Mouse (Mus musculus): Measurements from ENCODE around the gene Irak1bp1. TPM values are rescaled to one million over a fixed set of nuclear protein-coding genes. Genes with fewer than 3 reads are reported as not detected.
A peak's percentile ranks its signal among the peaks of the same experiment; 100 is the strongest.

Irak1bp1 gene
- polyA plus RNA-seq, 1 experiment from 2014 or later: 31.8 TPM

DNA sequence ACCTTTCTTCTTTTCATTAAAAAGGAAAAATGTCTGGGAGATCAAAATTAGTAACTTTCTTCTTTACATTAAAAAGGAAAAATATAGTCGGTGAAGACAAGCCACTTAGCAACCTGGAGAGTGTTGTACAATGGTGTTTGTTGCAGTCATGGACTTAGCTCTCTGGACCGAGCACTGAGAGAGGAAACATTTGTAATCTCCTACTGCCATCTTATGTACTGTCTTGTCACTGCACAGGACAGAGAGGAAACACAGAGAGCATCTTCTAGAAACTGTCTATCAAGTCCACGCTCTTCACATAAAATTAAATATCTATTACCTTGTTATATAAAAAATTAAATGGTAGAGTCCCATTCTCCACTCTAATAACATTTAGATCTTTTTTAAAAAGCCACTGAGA is 14.8 kb upstream of the Irak1bp1 start:
- Histone ChIP-seq H3K4me1 (replicated peaks; ENCODE audit: insufficient read depth, low read length) (no peaks in the 10 kb centered on the region), H3K4me3 (replicated peaks; ENCODE audit: low read depth, low read length) (no peak overlapping the region), H3K27me3 (ENCODE audit: insufficient read depth, low read length) (no peaks in the 10 kb centered on the region), H3K4me2 (ENCODE audit: low read length) (no peak overlapping the region), H3K9ac (ENCODE audit: low read depth, low read length) (no peak overlapping the region), H3K9me3 (replicated peaks; ENCODE audit: low read length) (no peaks in the 10 kb centered on the region), H3K36me3 (ENCODE audit: insufficient read depth, low read length) (no peaks in the 10 kb centered on the region), H3K27ac (no peak overlapping the region)
- ATAC-seq (replicated peaks; ENCODE audit: low FRiP score, low read depth): no peak
- peak; percentile 69 for TF ChIP-seq CTCF (IDR thresholded peaks at IDR 0.05; ENCODE audit: low read depth)
- DNase-seq (ENCODE audit: low spot score): peak; percentile 65
- WGBS: 61% methylated on average over 3 of the region's 3 CpGs

DNA sequence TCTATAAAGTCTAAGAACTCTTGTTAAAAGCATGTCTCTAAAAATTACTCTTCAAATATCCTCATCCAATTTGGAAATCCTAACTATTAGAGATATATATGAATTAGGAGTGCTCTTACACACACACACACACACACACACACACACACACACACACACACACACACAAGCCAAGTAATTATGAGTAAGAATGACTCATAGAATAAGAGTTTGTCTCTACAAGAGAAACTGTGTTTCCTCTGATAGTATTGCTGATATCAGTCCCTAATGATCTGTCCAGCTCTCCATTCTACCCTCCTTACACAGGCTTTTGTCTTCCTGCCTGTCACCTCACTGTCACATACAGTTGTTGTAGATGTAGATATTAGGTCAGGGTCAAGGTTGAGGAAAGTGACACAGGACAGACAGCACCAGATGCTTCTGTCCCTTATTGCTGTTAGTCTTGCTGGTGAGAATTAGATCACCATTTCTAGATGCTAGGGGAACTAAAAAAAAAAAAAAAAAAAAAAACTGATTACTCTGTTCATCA is 14.0 kb upstream of the Irak1bp1 start:
- no peak overlapping the region for H3K4me3 ChIP-seq (replicated peaks; ENCODE audit: low read depth, low read length)
- no peaks in the 10 kb centered on the region for H3K9me3 ChIP-seq (replicated peaks; ENCODE audit: low read length)
- TF ChIP-seq CTCF (IDR thresholded peaks at IDR 0.05; ENCODE audit: low read depth): no peak
- no peaks in the 10 kb centered on the region for H3K4me1 ChIP-seq (replicated peaks; ENCODE audit: insufficient read depth, low read length)
- H3K9ac ChIP-seq (ENCODE audit: low read depth, low read length): no peak overlapping the region
- no peaks in the 10 kb centered on the region for H3K36me3 ChIP-seq (ENCODE audit: insufficient read depth, low read length)
- DNase-seq (ENCODE audit: low spot score): no peak
- H3K27me3 ChIP-seq (ENCODE audit: insufficient read depth, low read length): no peaks in the 10 kb centered on the region
- H3K4me2 ChIP-seq (ENCODE audit: low read length): no peak overlapping the region
- H3K27ac ChIP-seq: no peak overlapping the region
- ATAC-seq (replicated peaks; ENCODE audit: low FRiP score, low read depth): no peak

DNA sequence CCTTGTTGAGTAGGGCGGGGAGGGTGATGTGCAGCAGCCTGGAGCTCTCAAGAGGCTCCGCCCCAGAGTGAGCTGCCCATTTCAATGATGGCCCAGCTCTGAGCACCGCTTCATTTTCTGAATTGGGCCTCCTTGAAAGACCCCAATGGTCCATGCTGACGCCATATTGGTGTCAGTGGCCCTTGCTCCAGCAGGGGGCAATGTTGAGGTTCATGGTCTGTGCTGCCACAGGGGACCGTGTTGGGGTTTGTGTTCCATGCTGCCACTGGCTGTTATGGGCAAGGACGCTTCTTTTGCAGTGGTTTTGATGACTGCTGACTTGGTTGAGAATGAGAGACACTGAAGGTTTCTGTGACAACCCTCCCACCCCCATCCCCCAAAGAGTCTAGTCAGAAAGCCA is 2.9 kb upstream of the Irak1bp1 start:
- Histone ChIP-seq H3K4me1 (replicated peaks; ENCODE audit: insufficient read depth, low read length) (no peaks in the 10 kb centered on the region), H3K4me2 (ENCODE audit: low read length) (no peak overlapping the region), H3K36me3 (ENCODE audit: insufficient read depth, low read length) (no peaks in the 10 kb centered on the region), H3K9ac (ENCODE audit: low read depth, low read length) (no peak overlapping the region), H3K27me3 (ENCODE audit: insufficient read depth, low read length) (no peaks in the 10 kb centered on the region), H3K9me3 (replicated peaks; ENCODE audit: low read length) (no peaks in the 10 kb centered on the region), H3K27ac (no peak overlapping the region), H3K4me3 (replicated peaks; ENCODE audit: low read depth, low read length) (no peak overlapping the region)
- 94% methylated on average over 6 of the region's 6 CpGs for WGBS
- DNase-seq (ENCODE audit: low spot score) (no peak), ATAC-seq (replicated peaks; ENCODE audit: low FRiP score, low read depth) (no peak)
- no peak for TF ChIP-seq CTCF (IDR thresholded peaks at IDR 0.05; ENCODE audit: low read depth)

DNA sequence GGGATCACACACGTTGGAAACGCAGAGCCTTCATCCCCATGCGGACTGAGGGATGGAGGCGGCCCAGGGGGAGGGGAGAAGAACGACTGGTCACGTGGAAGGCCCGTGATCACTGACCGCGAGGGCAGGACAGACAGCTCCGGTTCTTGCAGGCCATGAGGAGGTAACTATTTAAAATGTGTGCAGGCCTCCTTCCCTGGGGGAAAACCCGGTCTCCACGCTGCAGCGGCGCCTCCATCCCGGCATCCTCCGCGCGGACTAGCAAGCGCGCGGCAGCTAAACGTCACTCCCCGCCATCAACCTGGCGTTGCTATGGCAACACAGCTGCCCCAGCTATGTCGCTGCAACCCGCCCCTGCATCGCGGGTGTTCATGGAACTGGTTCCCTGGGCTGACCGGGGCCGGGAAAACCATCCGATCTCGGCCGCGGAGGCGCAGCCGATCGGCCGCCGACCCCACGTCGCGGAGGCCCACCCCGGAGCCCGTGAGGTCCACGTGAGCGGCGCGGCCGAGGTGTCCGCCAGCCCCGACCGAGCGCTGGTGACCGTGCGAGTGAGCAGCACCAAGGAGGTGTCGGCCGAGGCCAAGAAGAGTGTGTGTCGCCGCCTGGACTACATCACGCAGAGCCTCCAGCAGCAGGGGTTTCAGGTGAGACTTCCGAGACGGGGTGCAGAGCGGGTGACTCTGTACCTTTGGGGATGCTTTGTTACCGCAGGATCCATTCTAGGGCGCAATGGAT is 522 bp downstream of the Irak1bp1 start:
- WGBS: under 1% methylated on average over 65 of the region's 65 CpGs
- Histone ChIP-seq H3K4me1 (replicated peaks; ENCODE audit: insufficient read depth, low read length) (no peaks in the 10 kb centered on the region), H3K27me3 (ENCODE audit: insufficient read depth, low read length) (no peaks in the 10 kb centered on the region), H3K4me3 (replicated peaks; ENCODE audit: low read depth, low read length) (peak overlapping the region; percentile 68), H3K9ac (ENCODE audit: low read depth, low read length) (peak overlapping the region; percentile 67), H3K4me2 (ENCODE audit: low read length) (peak overlapping the region; percentile 69), H3K36me3 (ENCODE audit: insufficient read depth, low read length) (no peaks in the 10 kb centered on the region), H3K9me3 (replicated peaks; ENCODE audit: low read length) (no peaks in the 10 kb centered on the region), H3K27ac (peak overlapping the region; percentile 66)
- TF ChIP-seq CTCF (IDR thresholded peaks at IDR 0.05; ENCODE audit: low read depth): no peak
- ATAC-seq (replicated peaks; ENCODE audit: low FRiP score, low read depth) (peak; percentile 95), DNase-seq (ENCODE audit: low spot score) (peak; percentile 95)

DNA sequence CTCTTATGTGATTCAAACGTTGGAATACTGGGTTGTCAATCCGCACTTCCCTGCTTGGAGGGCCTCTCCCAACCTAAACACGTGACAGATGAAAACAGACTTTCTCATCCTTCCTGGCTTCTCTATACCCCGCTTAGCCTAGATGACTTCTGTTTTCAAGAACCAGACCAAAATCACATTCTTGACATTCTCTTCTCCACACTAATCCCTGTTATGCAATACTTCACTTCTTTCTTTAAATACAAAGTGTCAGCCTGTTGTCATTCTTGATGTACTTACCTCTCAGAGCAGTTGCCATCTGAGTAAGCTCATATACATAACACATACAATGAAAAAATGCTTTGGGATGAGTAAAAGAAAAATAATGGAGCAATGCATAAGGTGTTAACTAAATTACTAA is 2.6 kb downstream of the Irak1bp1 start:
- no peak overlapping the region for H3K9ac ChIP-seq (ENCODE audit: low read depth, low read length)
- no peak overlapping the region for H3K27ac ChIP-seq
- DNase-seq (ENCODE audit: low spot score) (no peak), ATAC-seq (replicated peaks; ENCODE audit: low FRiP score, low read depth) (no peak)
- no peaks in the 10 kb centered on the region for H3K36me3 ChIP-seq (ENCODE audit: insufficient read depth, low read length)
- WGBS: 70% methylated on average over 4 of the region's 4 CpGs
- H3K27me3 ChIP-seq (ENCODE audit: insufficient read depth, low read length): no peaks in the 10 kb centered on the region
- no peak overlapping the region for H3K4me3 ChIP-seq (replicated peaks; ENCODE audit: low read depth, low read length)
- no peaks in the 10 kb centered on the region for H3K9me3 ChIP-seq (replicated peaks; ENCODE audit: low read length)
- no peak overlapping the region for H3K4me2 ChIP-seq (ENCODE audit: low read length)
- H3K4me1 ChIP-seq (replicated peaks; ENCODE audit: insufficient read depth, low read length): 0 out of 2 replicates have a peak, but pooled peaks cover 4% of the 10 kb centered on the region
- TF ChIP-seq CTCF (IDR thresholded peaks at IDR 0.05; ENCODE audit: low read depth): no peak

DNA sequence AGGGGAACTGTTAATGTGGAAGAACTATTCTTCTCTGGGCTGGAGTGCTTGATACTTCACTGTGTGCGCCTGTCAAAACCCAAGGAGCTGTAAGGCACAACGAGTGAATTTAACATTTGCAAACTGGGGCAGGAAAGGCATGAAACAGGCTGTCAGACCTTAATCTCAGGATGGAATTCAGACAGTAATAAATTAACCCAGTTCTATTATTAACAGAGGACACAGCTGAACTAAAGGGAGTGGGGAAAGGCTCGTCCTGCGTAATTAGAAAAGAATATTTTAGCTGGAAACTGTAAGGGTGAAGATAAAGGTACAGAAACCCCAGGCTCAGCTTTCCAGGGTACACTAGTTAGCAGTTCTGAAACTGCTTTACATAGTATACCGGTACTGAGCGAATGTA is 6.6 kb downstream of the Irak1bp1 start:
- TF ChIP-seq CTCF (IDR thresholded peaks at IDR 0.05; ENCODE audit: low read depth): no peak
- Histone ChIP-seq H3K4me1 (replicated peaks; ENCODE audit: insufficient read depth, low read length) (0 out of 2 replicates have a peak, but pooled peaks cover 4% of the 10 kb centered on the region), H3K36me3 (ENCODE audit: insufficient read depth, low read length) (peaks cover 4% of the 10 kb centered on the region; the same call in 1 of the 2 replicates), H3K9me3 (replicated peaks; ENCODE audit: low read length) (no peaks in the 10 kb centered on the region), H3K9ac (ENCODE audit: low read depth, low read length) (no peak overlapping the region), H3K27me3 (ENCODE audit: insufficient read depth, low read length) (no peaks in the 10 kb centered on the region), H3K4me3 (replicated peaks; ENCODE audit: low read depth, low read length) (no peak overlapping the region), H3K27ac (0 out of 2 replicates have a peak overlapping the region, but pooled peaks have one; percentile 20), H3K4me2 (ENCODE audit: low read length) (no peak overlapping the region)
- WGBS: 49% methylated on average over 6 of the region's 6 CpGs
- ATAC-seq (replicated peaks; ENCODE audit: low FRiP score, low read depth) (peak; percentile 43; the same call in 1 of the 2 replicates), DNase-seq (ENCODE audit: low spot score) (peak; percentile 45)
